Mouse (Mus musculus) liver, embryonic 15.5 days (tissue): ENCODE measurements around the gene Zfpl1. TPM values are rescaled to one million over a fixed set of nuclear protein-coding genes. Genes with fewer than 3 reads are reported as not detected.
A peak's percentile ranks its signal among the peaks of the same experiment; 100 is the strongest.

ENCODE experiments used
- ATAC-seq: fragments of 200-750 bp; cut with Nextera tagmentation; 2 replicates; pipeline ENCODE4 v1.8.0; 2017; ENCODE audit warnings: moderate number of reproducible peaks, mild to moderate bottlenecking, moderate library complexity; ENCODE audit not compliant: insufficient read depth
- H3K27ac ChIP-seq: fragments of 300-500 bp; sonication (generic); replicated peaks from 2 replicates; pipeline ENCODE4 v1.5.1; 2015; ENCODE audit warnings: mild to moderate bottlenecking, inconsistent platforms
- H3K27me3 ChIP-seq: fragments of 300-500 bp; sonication (generic); 2 replicates; pipeline ENCODE4 v1.6.1; 2015; ENCODE audit warnings: mild to moderate bottlenecking, inconsistent platforms
- H3K36me3 ChIP-seq: fragments of 300-500 bp; sonication (generic); replicated peaks from 2 replicates; pipeline ENCODE4 v1.6.1; 2015; ENCODE audit warnings: moderate library complexity, mild to moderate bottlenecking, inconsistent platforms
- H3K4me1 ChIP-seq: fragments of 300-500 bp; sonication (generic); replicated peaks from 2 replicates; pipeline ENCODE4 v1.6.1; 2015; ENCODE audit warnings: inconsistent platforms
- H3K4me2 ChIP-seq: fragments of 300-500 bp; sonication (generic); 2 replicates; pipeline ENCODE4 v1.6.1; 2015; ENCODE audit warnings: moderate library complexity, mild to moderate bottlenecking, inconsistent platforms
- H3K4me3 ChIP-seq: fragments of 300-500 bp; sonication (generic); replicated peaks from 2 replicates; pipeline ENCODE4 v1.5.1; 2015; ENCODE audit warnings: mild to moderate bottlenecking, inconsistent platforms
- H3K9ac ChIP-seq: fragments of 300-500 bp; sonication (generic); 2 replicates; pipeline ENCODE4 v1.6.1; 2015; ENCODE audit warnings: moderate library complexity, mild to moderate bottlenecking, inconsistent platforms
- H3K9me3 ChIP-seq: fragments of 300-500 bp; sonication (generic); replicated peaks from 2 replicates; pipeline ENCODE4 v1.6.1; 2016; ENCODE audit warnings: inconsistent platforms
- WGBS: fragments of 180-500 bp; shearing (Covaris S2); methylation state at CpG from one replicate; pipeline ENCODE4 v1.1.7; 2015; ENCODE audit warnings: mixed read lengths; ENCODE audit not compliant: insufficient replicate concordance; 5-methylcytosine and 5-hydroxymethylcytosine counted together
- polyA plus RNA-seq: library from polyadenylated mRNA; unstranded; fragments of >200 nt; fragmentation: Nextera tagmentation; extraction: Ambion mirVana; gene quantifications from 2 replicates; pipeline ENCODE4 v1.2.1, GENCODE M21; 2015

Gene Zfpl1
- polyA plus RNA-seq, 1 experiment from 2014 or later, result 19.7 TPM

GRCm38 (mm10) chr19:6094119-6094518 is 9.4 kb upstream of the Zfpl1 start, which contains the start of gene AC131692.1:
Gene AC131692.1, plus strand, starts transcription at chr19:6094419.
- Histone ChIP-seq H3K9ac (no peak within 1 kb of the TSS), H3K27me3 (no peaks in the 10 kb centered on the region), H3K36me3 (peaks cover 81% of the 10 kb centered on the region), H3K4me2 (no peak within 1 kb of the TSS), H3K4me3 (no peak within 1 kb of the TSS), H3K4me1 (peaks cover 9% of the 10 kb centered on the region; the same call in 1 of the 2 replicates), H3K27ac (no peak within 1 kb of the TSS), H3K9me3 (no peaks in the 10 kb centered on the region)
- 80% methylated on average over 7 of the region's 7 CpGs for WGBS
- no peak for ATAC-seq

DNA sequence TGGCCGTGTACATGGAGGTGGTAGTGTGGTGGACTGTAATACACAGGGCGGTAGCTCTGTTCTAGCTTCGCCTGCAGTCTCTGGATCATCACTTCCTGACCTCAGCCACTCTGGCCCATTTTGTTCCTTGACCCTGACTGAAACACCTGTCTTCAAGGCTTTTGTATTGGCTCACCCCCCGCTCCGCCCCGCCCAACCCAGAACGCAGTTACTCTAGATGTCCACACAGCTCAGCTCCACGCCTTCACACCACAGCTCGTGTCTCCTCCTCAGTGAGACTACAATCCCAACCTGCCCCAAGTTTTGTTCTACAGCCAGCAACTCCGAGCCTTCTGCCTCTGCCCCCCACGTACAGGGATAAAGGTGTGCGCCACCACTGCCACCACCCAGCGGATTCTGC is 4.1 kb upstream of the Zfpl1 start:
- peaks cover 82% of the 10 kb centered on the region for H3K36me3 ChIP-seq
- WGBS, result 93% methylated on average over 13 of the region's 13 CpGs
- H3K4me1 ChIP-seq, result peaks cover 29% of the 10 kb centered on the region
- H3K4me2 ChIP-seq, result no peak overlapping the region
- H3K27ac ChIP-seq, result no peak overlapping the region
- H3K9ac ChIP-seq, result no peak overlapping the region
- H3K27me3 ChIP-seq, result no peaks in the 10 kb centered on the region
- ATAC-seq, result no peak
- no peak overlapping the region for H3K4me3 ChIP-seq
- no peaks in the 10 kb centered on the region for H3K9me3 ChIP-seq

GRCm38 (mm10) chr19:6085417-6085879 is 692 bp upstream of the Zfpl1 start:
- ATAC-seq, result peak; percentile 77
- Histone ChIP-seq H3K9ac (peak overlapping the region; percentile 76), H3K27ac (peak overlapping the region; percentile 92), H3K4me2 (peak overlapping the region; percentile 85), H3K27me3 (no peaks in the 10 kb centered on the region), H3K4me3 (peak overlapping the region; percentile 81), H3K4me1 (peaks cover 39% of the 10 kb centered on the region), H3K9me3 (no peaks in the 10 kb centered on the region), H3K36me3 (peaks cover 72% of the 10 kb centered on the region)
- WGBS, result 0% methylated on average over 17 of the region's 17 CpGs

- Histone ChIP-seq H3K4me1 (peaks cover 43% of the 10 kb centered on the region), H3K27me3 (no peaks in the 10 kb centered on the region), H3K36me3 (peaks cover 47% of the 10 kb centered on the region), H3K9ac (no peak within 1 kb of the TSS), H3K4me3 (no peak within 1 kb of the TSS), H3K9me3 (no peaks in the 10 kb centered on the region), H3K4me2 (no peak within 1 kb of the TSS), H3K27ac (no peak within 1 kb of the TSS)
- no peak for ATAC-seq
- WGBS, result 80% methylated on average over 9 of the region's 9 CpGs
Measured at GRCm38 (mm10) chr19:6082156-6082555, 2.6 kb downstream of the Zfpl1 start, which contains the start of gene Gm28374. Gene Gm28374, minus strand, starts transcription at chr19:6082256.

DNA sequence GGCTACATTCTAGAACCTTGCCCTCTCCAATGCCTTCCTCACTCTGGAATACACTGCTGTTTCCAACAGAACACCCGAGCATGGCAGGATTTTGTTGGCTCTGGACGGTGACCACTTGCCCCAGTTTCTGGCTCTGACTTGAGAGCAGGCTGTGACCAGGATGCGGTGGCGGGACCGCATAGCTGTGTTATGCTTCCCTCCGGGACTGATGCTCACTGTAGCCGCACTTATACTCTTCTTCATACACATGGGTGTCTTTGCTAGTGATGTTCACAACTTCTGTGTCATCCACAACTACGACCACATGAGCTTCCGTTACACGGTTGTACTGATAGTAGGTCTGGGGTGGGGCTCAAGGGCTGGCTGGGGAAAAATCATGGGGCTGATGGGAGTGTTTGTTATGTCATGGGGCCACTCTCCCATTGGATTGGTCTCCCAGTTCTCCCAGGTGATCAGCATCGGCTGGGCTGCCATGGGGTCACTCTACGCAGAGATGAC is 4.7 kb downstream of the Zfpl1 start, which contains the start of gene Tmem262:
TSS of gene Tmem262 (plus strand) at position 51 of the 498 bp plus-strand sequence.
- 78% methylated on average over 12 of the region's 12 CpGs for WGBS
- H3K9ac ChIP-seq, result no peak within 1 kb of the TSS
- H3K9me3 ChIP-seq, result no peaks in the 10 kb centered on the region
- H3K4me3 ChIP-seq, result no peak within 1 kb of the TSS
- no peak within 1 kb of the TSS for H3K4me2 ChIP-seq
- peaks cover 48% of the 10 kb centered on the region for H3K4me1 ChIP-seq
- ATAC-seq, result no peak
- no peak within 1 kb of the TSS for H3K27ac ChIP-seq
- no peaks in the 10 kb centered on the region for H3K27me3 ChIP-seq
- H3K36me3 ChIP-seq, result peaks cover 32% of the 10 kb centered on the region

DNA sequence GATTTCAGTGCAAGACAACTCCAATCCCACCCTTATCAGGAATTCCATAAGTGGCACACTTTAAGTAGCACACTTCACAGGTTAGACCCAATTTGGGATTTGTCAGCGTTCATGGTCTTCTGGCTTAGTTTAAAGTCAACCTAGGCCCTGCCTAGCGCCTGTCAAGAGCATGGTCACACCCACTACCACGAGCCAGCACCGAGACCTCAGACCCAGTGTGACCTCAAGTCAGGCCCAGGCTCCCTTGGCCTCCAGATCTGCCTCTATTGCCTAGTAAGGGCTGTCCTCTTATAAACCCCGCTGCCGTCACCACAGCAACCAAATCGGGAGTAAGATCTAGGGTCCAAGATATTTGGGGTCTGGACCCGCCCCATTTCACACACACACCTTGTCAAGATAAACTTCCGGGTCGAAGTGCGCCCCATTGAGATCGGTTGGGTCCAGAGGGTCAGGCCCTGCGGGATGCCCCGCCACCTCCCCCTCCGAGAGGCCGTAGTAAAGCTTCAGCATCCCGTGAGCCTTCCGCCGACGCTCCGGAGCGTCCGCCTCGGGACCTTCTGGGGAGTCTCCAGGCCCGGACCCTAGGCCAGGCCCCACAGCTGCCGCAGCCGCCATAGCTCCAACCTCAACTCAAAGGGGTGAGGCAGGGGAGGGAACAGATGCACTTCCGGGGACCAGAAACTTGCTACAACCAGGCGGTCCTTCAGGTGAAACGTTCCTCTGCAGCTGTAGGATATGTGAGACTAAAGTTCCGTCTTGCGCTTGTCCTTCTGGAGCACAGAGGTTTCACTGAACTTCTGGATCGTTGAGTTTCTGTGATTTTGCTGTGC is 8.0 kb downstream of the Zfpl1 start, which contains the start of gene Vps51:
TSS of gene Vps51 (minus strand) at position 668 of the 830 bp plus-strand sequence.
- Histone ChIP-seq H3K9ac (peak within 1 kb of the TSS; percentile 72), H3K27ac (peak within 1 kb of the TSS; percentile 85), H3K4me2 (peak within 1 kb of the TSS; percentile 83), H3K36me3 (peaks cover 33% of the 10 kb centered on the region), H3K4me1 (peaks cover 39% of the 10 kb centered on the region), H3K9me3 (no peaks in the 10 kb centered on the region), H3K27me3 (no peaks in the 10 kb centered on the region), H3K4me3 (peak within 1 kb of the TSS; percentile 79)
- peak; percentile 85 for ATAC-seq
- under 1% methylated on average over 33 of the region's 33 CpGs for WGBS

DNA sequence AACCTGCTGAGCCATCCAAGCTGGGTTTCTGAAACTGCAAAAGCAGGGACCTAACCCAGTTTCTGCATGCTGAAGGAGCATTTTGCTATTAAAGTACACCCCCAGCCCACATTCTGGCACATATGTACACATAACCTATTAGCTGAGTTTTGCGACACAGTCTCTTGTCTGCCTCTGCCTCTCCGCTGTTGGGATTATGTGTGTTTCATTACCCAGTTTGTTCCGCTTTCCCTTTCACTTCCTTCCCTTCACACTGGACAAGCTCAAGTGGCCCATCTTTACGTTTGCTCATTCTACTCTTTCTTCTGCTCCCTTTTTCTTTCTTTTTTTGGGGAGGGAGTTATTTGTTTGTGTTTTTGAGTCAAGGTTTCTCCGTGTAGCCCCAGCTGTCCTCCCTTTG is 10.9 kb downstream of the Zfpl1 start:
- no peak overlapping the region for H3K9ac ChIP-seq
- H3K4me1 ChIP-seq, result peaks cover 42% of the 10 kb centered on the region
- no peak overlapping the region for H3K4me2 ChIP-seq
- no peak for ATAC-seq
- H3K27me3 ChIP-seq, result no peaks in the 10 kb centered on the region
- no peaks in the 10 kb centered on the region for H3K9me3 ChIP-seq
- 74% methylated on average over 5 of the region's 5 CpGs for WGBS
- peaks cover 40% of the 10 kb centered on the region for H3K36me3 ChIP-seq
- peak overlapping the region; percentile 42; the same call in 1 of the 2 replicates for H3K27ac ChIP-seq
- H3K4me3 ChIP-seq, result no peak overlapping the region

DNA sequence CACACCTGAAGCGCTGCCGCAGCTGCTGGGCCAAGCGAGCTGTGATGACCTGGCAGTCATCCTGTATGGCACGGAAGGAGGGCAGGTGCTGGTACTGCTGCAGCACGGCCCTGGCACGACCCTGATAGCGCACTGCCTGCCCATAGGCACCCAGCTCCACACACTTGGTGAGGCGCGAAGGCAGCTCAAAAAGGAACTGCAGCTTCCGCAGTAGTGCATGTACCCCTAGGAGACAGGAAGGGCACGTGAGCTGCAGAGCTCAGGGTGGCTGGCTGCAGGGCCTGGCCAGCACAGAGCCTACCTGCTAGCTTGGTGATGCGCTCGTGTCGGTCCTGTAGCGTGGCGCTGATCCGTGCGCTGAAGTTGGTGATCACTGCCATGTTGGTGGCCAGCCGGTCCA is 13.5 kb downstream of the Zfpl1 start:
- Histone ChIP-seq H3K9ac (no peak overlapping the region), H3K4me2 (no peak overlapping the region), H3K27me3 (no peaks in the 10 kb centered on the region), H3K36me3 (peaks cover 41% of the 10 kb centered on the region), H3K27ac (no peak overlapping the region), H3K4me1 (peaks cover 48% of the 10 kb centered on the region), H3K4me3 (no peak overlapping the region), H3K9me3 (no peaks in the 10 kb centered on the region)
- ATAC-seq, result no peak
- WGBS, result 89% methylated on average over 19 of the region's 19 CpGs

DNA sequence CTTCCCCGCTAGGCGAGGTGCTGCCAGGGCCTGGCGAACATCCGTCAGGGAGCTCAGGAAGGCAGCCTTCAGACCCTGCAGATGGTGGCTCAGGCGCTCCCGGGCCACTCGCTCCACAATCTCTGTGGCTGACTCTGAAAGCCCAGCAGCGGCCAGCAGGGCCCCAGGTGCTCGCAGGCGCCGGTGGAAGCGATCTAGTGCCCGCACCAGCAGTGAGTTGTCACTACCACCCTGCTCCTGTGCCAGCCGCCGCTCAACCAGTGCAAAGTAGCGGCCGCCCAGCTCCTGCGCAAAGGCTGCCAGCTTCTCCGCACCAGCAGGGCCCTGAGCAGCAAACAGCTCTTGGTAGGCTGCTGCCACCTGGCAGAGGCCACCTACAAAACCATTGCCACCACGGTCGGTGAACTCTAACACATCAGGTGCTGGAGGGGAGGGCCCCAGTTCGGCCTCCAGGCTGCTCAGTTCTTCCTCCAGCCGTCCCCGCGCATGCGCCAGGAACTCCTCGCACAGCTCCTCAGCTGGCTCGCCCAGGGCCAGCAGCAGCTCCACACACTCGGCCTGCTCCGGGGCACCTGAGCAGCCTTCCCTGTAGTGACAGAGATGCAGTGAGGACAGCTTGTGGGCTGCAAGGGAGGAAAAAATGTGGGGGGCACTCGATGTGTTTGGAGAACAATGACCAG is 14.0 kb downstream of the Zfpl1 start:
- no peaks in the 10 kb centered on the region for H3K9me3 ChIP-seq
- no peaks in the 10 kb centered on the region for H3K27me3 ChIP-seq
- 89% methylated on average over 31 of the region's 31 CpGs for WGBS
- no peak overlapping the region for H3K9ac ChIP-seq
- peaks cover 41% of the 10 kb centered on the region for H3K36me3 ChIP-seq
- H3K4me2 ChIP-seq, result no peak overlapping the region
- H3K27ac ChIP-seq, result no peak overlapping the region
- no peak for ATAC-seq
- H3K4me3 ChIP-seq, result no peak overlapping the region
- peaks cover 48% of the 10 kb centered on the region for H3K4me1 ChIP-seq

- H3K4me3 ChIP-seq, result no peak overlapping the region
- H3K36me3 ChIP-seq, result peaks cover 40% of the 10 kb centered on the region
- no peak overlapping the region for H3K4me2 ChIP-seq
- H3K4me1 ChIP-seq, result peaks cover 44% of the 10 kb centered on the region
- H3K27me3 ChIP-seq, result no peaks in the 10 kb centered on the region
- no peak overlapping the region for H3K9ac ChIP-seq
- H3K27ac ChIP-seq, result no peak overlapping the region
- H3K9me3 ChIP-seq, result no peaks in the 10 kb centered on the region
- 72% methylated on average over 10 of the region's 10 CpGs for WGBS
- no peak for ATAC-seq
Measured at GRCm38 (mm10) chr19:6069851-6070250, 14.9 kb downstream of the Zfpl1 start.

GRCm38 (mm10) chr19:6068951-6069350 is 15.8 kb downstream of the Zfpl1 start:
- Histone ChIP-seq H3K4me3 (no peak overlapping the region), H3K36me3 (peaks cover 34% of the 10 kb centered on the region), H3K4me1 (peaks cover 40% of the 10 kb centered on the region), H3K9me3 (no peaks in the 10 kb centered on the region), H3K27ac (no peak overlapping the region), H3K27me3 (no peaks in the 10 kb centered on the region), H3K9ac (no peak overlapping the region), H3K4me2 (no peak overlapping the region)
- ATAC-seq, result no peak
- WGBS, result 68% methylated on average over 4 of the region's 4 CpGs
